Mouse (Mus musculus) urinary bladder, postnatal 25 days (tissue): ENCODE results near the gene Cacna2d3.

Experiments used
- DNase-seq: peaks from one replicate; pipeline ENCODE4 v3.0.0; 2022; ENCODE audit warnings: low spot score

The Cacna2d3 gene

GRCm38 (mm10) chr14:28932746-28933293 is 788.8 kb downstream of the Cacna2d3 start:
- no peak for DNase-seq

DNA sequence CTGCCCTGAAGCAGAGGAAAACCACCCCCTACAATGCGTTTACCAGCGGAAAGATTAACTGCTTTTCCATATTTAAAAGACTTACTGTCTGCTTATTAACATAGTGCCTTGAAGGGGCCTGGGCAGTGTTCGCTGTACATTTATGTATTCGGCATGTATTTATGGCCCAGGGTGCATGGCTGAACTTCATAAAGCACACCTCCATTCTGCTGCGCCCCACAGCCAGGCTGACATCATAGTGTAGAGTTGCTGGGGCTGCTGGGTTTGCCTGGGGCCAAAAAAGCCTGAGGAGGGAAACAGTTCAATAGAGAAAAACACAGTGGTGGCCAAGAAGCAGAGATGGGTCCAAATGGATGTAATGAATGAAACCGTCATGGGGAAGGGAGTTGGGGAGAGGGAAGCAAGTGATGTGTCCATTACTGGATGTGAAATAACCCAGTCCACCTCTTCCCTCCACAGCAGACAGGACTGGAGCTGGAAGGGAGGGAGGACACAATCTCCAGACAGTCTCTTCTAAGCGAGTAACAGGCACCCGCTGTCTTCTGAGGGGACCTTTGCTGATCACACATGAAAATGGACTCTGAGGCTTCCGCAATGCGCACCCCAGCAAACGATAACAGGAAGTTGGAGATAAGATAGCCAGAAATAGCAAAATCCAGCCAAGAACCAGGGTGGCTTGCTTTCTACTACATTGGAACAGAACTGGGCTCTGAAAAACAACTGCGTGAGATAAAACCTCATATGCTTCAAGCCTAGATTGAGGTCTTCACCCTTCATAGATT is 798.3 kb downstream of the Cacna2d3 start:
- no peak for DNase-seq

DNA sequence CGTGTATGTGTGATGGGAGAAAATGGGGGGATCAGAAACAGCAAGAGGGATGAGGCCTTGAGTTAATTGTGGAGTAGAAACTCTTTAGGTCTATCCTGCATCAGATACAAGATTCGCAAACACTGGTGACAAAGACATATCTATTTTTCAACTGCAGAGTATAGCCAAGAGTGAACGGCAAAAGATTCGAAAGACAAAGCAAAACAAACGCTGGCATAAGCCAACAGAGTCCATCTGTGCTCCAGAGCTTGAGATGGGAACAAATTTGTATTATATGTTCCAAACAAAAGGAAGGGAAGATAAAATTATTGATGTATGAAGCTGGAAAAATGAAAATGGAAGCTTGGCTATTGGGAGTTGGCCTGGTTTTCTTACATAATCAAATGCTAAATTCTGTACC is 802.8 kb downstream of the Cacna2d3 start:
- no peak for DNase-seq

GRCm38 (mm10) chr14:28915004-28915403 is 806.7 kb downstream of the Cacna2d3 start:
- DNase-seq = no peak

DNA sequence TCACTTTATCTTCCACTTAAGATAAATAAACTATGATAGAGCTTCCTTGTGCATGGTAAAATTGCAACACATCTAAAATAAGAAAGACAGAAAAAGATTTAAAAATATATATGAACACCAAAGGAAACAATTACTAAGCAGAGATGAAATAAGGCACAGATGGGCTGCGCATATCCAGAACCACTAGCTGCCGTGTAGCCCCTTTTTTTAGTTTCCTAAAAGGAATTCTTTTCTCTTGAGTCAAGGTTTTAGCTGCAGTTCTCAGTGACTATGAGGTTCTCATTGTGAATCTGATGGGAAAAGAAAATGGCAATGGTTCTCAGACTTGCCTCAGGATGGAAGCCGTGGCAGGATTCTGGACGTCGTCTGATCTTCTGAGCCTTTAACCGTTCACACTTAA is 814.0 kb downstream of the Cacna2d3 start:
- DNase-seq = no peak

GRCm38 (mm10) chr14:28892530-28892929 is 829.1 kb downstream of the Cacna2d3 start:
- DNase-seq = no peak

DNA sequence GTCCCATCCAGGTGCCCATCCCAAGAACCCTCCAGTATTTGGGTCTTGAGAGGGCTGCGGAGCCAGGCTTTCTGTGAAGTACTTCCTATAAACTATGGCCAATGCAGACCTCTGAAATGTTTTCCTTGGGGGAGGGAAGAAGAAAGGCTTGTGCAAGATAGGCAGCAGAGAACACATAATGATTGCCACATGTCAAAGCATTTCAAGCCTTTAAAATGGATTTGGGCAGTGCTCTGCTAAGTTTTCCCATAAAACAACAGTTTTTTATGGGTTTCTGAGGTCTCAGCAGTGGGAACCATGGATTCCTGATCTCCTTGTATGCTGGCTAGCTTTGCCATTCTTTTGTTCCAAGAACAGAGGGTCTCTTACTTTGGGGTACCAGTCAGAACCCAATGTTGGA is 834.3 kb downstream of the Cacna2d3 start:
- no peak for DNase-seq

GRCm38 (mm10) chr14:28886661-28887060 is 835.0 kb downstream of the Cacna2d3 start:
- DNase-seq = no peak

DNA sequence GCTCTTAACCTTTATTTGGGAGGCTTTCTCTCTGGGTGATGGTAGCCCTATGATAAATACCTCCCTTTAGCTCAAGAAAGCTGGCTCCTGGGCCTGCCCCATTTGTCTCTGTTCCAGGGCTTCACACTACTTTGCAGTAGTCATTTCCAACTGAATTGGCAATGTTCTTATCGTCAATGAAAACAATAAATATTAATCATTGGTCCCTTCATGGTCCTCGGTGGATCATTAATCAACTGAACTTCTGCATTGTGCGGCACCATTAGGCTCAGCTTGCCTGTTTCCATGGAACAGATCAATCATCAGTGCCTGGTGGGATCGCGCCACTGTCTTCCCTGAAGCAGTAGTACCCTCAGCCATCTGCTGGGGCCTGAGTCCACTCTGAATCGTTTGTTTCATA is 850.7 kb downstream of the Cacna2d3 start:
- no peak for DNase-seq

GRCm38 (mm10) chr14:28870382-28870781 is 851.3 kb downstream of the Cacna2d3 start:
- no peak for DNase-seq

DNA sequence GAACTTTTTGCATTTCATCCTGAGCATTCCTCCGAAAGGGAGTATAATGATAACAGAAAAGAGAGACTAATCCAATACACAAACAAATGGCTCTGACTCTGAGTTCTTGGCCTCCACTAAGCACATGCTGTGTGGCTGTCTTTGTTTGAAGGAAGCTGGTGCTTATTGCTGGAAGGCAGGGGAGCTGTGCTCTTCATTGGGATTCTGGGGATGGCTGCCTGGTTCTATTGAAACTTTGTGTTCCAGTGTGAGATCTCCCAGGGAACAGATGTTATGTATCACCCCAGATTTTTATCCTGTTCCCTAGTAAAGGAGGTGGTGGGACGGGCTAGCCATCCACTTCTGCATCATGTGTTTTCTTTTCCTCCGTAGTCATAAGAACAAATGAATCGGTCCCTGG is 856.7 kb downstream of the Cacna2d3 start:
- DNase-seq = no peak

DNA sequence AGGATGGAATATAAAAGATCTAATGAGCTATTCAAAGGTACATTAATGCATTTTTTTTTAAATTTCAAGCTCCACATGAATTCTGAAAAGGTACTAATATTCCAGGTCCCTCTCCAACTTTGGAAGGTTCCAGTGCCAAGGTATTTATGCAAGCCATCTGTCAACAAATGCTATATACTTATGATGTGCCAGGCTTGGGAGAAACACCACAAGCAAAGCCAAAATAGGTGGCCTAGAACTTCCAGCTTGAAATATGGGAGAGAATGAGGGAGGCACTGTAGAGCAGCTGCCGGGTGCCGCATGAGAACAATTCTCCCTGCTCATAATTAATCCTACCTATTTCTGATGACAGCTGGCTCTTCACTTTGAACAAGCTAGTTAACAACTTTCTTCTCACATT is 860.5 kb downstream of the Cacna2d3 start:
- DNase-seq = no peak
